Mouse (Mus musculus): ENCODE results near the gene Trnp1. TPM values are rescaled to one million over a fixed set of nuclear protein-coding genes. Genes with fewer than 3 reads are reported as not detected.

The Trnp1 gene
- polyA plus RNA-seq (2014; fragmentation: Nextera tagmentation; extraction: Ambion mirVana), result 1.1 and 1.3 TPM in 2 replicates

DNA sequence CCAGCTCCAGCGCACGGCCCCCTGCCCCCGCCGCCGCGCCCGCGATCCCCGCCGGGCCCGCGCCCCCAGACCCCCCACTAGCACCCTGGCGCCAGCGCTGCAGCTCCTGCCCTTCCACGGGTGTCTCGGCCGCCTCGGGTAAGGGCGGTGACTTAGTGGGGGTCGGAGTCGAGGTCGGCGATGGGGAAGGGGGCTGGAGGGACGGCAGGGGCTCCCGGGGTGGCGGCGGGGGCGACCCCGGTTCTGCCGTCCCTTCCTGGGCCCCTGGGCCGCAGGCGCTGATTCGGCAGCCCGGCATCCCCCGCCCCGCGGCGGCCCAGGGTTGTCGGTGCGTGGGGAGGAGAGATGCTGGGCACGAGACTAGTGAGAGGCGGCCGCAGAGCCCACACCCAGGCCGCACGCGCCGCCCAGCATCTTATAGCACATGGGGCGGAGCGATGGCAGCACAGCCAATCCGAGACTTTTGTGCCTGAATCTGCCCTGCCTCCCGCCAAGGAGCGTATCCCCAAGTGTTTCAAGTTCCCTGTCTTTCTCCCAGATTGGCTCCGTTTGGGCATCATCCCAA lies at the start of gene Trnp1:
Trnp1 (minus strand) TSS at position 391 of the 565 bp plus-strand sequence.
- H3K27ac ChIP-seq (ENCODE audit: low read depth), result no peak within 1 kb of the TSS
- peak; percentile 90 for DNase-seq
- peak within 1 kb of the TSS; percentile 58 for H3K4me3 ChIP-seq (ENCODE audit: low read depth, low read length)
- H3K4me1 ChIP-seq (ENCODE audit: insufficient read depth), result peaks cover 8% of the 10 kb centered on the region
- 1% methylated on average over 50 of the region's 53 CpGs for WGBS
- no peaks in the 10 kb centered on the region for H3K36me3 ChIP-seq (ENCODE audit: insufficient read depth)
- peaks cover 73% of the 10 kb centered on the region for H3K27me3 ChIP-seq (ENCODE audit: insufficient read depth, low read length)
- peak; percentile 89 for ATAC-seq (ENCODE audit: insufficient read depth)
- H3K4me2 ChIP-seq, result peak within 1 kb of the TSS; percentile 100
- peak within 1 kb of the TSS; percentile 44 for H3K9ac ChIP-seq
- TF ChIP-seq CTCF (IDR thresholded peaks at IDR 0.05; ENCODE audit: low read depth), result no peak
- no peaks in the 10 kb centered on the region for H3K9me3 ChIP-seq (ENCODE audit: low read depth, low read length)

DNA sequence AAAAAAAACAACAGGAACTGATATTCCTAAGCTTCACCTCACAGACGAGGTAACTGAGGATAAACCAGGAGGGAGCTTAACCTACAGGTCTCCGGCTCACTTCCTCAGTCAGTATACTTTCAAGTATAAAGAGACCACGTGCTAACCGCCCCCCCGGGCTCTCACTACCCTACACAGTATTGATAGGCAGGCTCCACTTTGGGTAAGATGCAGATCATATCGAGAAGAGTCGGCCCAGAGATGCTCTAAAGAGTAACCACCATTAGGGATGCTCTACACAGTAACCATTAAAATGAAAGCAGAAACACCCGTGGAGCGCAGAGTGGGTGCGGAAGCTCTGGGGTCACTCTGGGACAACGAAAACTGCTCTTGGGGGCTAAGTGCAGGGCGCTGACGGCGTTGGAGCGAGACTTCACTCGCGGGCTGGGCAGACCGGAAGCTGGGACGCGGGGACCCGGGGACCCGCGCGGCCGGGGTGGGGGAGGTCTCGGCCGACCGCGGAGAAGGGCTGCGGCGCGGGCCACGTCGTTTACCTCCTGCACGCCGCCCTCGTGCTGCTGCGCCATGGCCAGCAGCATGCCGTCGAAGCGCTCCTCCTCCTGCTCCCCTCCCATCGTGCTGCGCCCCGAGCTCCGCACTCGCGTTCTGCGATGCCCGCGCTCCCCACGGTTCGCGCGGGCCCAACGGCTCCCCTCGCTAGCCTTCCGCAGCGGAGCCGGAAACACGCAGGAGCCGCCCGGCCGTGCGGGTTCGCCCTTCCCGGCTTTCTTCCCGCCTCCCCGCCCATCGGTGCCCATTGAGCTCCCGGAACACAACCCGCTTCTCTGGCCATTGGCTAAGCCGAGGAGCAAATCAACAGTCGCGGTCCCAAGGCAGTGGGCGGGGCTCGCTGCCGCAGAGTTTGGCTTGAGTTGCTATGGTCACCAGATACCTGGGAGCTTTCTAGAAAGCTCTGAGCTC lies 47.2 kb upstream of the Trnp1 start, which contains the start of gene Nudc:
Nudc (minus strand) TSS at position 725 of the 960 bp plus-strand sequence.
- Histone ChIP-seq H3K9ac (peak within 1 kb of the TSS; percentile 87), H3K9me3 (ENCODE audit: low read depth, low read length) (no peaks in the 10 kb centered on the region), H3K27ac (ENCODE audit: low read depth) (peak within 1 kb of the TSS; percentile 65), H3K36me3 (ENCODE audit: insufficient read depth) (peaks cover 31% of the 10 kb centered on the region), H3K4me3 (ENCODE audit: low read depth, low read length) (peak within 1 kb of the TSS; percentile 98), H3K4me2 (peak within 1 kb of the TSS; percentile 96), H3K27me3 (ENCODE audit: insufficient read depth, low read length) (no peaks in the 10 kb centered on the region), H3K4me1 (ENCODE audit: insufficient read depth) (0 out of 2 replicates have a peak, but pooled peaks cover 5% of the 10 kb centered on the region)
- ATAC-seq (ENCODE audit: insufficient read depth) (peak; percentile 97), DNase-seq (peak; percentile 98)
- no peak for TF ChIP-seq CTCF (IDR thresholded peaks at IDR 0.05; ENCODE audit: low read depth)
- under 1% methylated on average over 71 of the region's 77 CpGs for WGBS

DNA sequence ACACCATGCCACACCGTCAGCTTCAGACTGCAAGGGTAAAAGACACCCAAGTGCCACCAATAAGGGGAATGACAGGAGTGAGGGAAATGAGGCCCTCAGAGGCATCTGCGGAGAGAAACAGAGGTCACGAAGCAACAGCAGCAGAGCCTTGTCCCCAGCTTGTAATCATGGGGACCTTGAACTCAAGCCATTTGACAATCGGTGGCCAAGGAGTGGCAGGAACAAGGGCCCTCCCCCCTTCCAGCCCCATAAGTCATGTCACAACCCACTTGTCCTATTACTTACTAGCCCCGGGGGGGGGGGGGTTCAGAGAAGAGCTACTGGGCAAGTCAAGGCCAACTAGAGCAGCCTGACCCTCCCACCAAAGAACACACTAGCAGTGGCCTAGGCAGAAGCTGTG lies 38.3 kb upstream of the Trnp1 start:
- H3K4me1 ChIP-seq (ENCODE audit: insufficient read depth), result no peaks in the 10 kb centered on the region
- 84% methylated on average over 5 of the region's 5 CpGs for WGBS

DNA sequence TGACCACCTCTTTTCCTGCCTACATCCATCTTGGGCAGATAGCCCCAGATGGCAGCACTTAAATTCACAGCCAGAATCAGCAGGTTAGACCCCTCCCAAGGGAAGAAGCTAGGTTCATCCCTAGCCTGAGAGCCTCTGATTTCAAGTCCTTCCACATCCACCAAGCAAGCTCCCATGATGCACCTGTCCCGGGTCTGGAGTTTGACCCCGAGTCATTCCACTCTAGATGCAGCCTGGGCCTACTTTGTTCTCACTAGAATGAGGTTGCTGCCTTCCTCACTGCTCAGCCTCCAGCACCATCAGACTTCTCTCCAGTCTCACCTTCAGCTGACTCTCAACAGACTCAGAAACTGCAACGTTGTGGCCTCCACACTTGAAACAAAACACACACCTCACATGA lies 37.7 kb upstream of the Trnp1 start:
- H3K4me1 ChIP-seq (ENCODE audit: insufficient read depth), result no peaks in the 10 kb centered on the region
- no peak overlapping the region for H3K9ac ChIP-seq
- H3K36me3 ChIP-seq (ENCODE audit: insufficient read depth), result peaks cover 96% of the 10 kb centered on the region
- no peak for TF ChIP-seq CTCF (IDR thresholded peaks at IDR 0.05; ENCODE audit: low read depth)
- H3K27ac ChIP-seq (ENCODE audit: low read depth), result no peak overlapping the region
- H3K27me3 ChIP-seq (ENCODE audit: insufficient read depth, low read length), result no peaks in the 10 kb centered on the region
- H3K4me3 ChIP-seq (ENCODE audit: low read depth, low read length), result no peak overlapping the region
- H3K4me2 ChIP-seq, result no peak overlapping the region
- WGBS, result 86% methylated on average over 3 of the region's 3 CpGs
- DNase-seq (no peak), ATAC-seq (ENCODE audit: insufficient read depth) (no peak)
- no peaks in the 10 kb centered on the region for H3K9me3 ChIP-seq (ENCODE audit: low read depth, low read length)

More for the DNA sequence above, 38.3 kb upstream of the Trnp1 start:
- Histone ChIP-seq H3K27ac (ENCODE audit: low read depth) (no peak overlapping the region), H3K4me2 (no peak overlapping the region), H3K9ac (no peak overlapping the region), H3K36me3 (ENCODE audit: insufficient read depth) (peaks cover 96% of the 10 kb centered on the region), H3K4me3 (ENCODE audit: low read depth, low read length) (no peak overlapping the region), H3K27me3 (ENCODE audit: insufficient read depth, low read length) (no peaks in the 10 kb centered on the region), H3K9me3 (ENCODE audit: low read depth, low read length) (no peaks in the 10 kb centered on the region)
- no peak for ATAC-seq (ENCODE audit: insufficient read depth)
- no peak for DNase-seq
- TF ChIP-seq CTCF (IDR thresholded peaks at IDR 0.05; ENCODE audit: low read depth), result no peak

DNA sequence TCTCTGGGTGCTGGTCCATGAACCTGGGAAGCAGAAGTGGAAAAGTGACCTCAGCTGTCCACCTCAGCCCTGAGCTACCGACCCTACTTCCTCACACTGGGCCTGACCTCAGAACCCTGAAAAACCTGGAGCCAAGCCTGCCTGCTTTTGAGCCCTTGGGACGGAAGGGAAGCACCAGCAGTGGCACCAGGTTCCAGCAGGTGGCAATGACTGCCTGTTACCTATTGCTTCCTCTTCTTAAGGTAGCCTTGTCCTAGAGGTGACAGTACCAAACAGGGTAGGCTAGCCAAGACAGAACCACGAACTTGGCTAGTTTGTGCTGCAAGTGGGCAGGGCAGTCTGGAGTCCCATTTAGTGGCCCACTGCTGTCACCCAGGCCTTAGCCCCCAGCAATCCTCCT lies 34.4 kb upstream of the Trnp1 start:
- ATAC-seq (ENCODE audit: insufficient read depth), result no peak
- no peak for TF ChIP-seq CTCF (IDR thresholded peaks at IDR 0.05; ENCODE audit: low read depth)
- Histone ChIP-seq H3K36me3 (ENCODE audit: insufficient read depth) (peaks cover 96% of the 10 kb centered on the region), H3K27me3 (ENCODE audit: insufficient read depth, low read length) (no peaks in the 10 kb centered on the region), H3K4me2 (no peak overlapping the region), H3K4me1 (ENCODE audit: insufficient read depth) (no peaks in the 10 kb centered on the region), H3K9ac (no peak overlapping the region), H3K4me3 (ENCODE audit: low read depth, low read length) (no peak overlapping the region), H3K9me3 (ENCODE audit: low read depth, low read length) (no peaks in the 10 kb centered on the region), H3K27ac (ENCODE audit: low read depth) (no peak overlapping the region)
- 71% methylated on average over 3 of the region's 3 CpGs for WGBS
- no peak for DNase-seq

DNA sequence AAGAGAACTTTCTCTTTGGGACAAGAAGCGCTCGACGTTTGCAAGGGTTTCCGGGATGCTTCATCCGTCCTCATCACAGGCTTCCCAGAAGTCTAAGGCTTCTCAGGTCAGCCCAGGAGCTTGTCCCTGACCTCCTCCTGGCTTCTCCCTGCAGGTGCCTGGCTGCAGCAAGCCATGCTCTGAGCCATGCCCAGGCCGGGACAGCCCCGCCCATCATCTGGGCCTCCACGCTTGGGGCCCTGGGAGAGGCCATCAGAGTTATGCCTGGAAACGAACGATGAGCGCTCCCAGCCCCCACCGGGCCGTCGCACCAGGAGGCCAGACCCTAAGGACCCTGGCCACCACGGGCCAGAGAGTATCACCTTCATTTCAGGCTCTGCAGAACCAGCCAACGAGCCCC lies 29.4 kb upstream of the Trnp1 start:
- no peaks in the 10 kb centered on the region for H3K4me1 ChIP-seq (ENCODE audit: insufficient read depth)

DNA sequence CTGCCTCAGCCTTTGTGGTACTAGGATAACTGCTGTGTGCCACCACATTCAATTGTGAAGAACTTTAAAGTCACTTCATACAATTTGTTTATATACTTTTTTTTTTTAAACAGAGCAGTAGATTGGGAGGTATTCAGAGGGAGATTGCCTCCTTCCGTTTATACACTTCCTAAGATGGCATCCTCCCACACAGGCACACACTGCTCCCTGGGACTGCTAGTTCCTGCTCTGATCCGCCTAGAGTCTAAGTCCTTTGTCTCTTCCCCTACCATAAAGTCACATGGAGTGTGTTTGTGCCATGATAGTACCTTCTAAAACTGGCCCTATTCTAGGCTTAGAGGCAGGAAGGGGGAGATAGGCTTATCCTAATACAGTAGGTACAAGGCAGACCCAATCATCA lies 23.2 kb upstream of the Trnp1 start:
- H3K27ac ChIP-seq (ENCODE audit: low read depth), result no peak overlapping the region
- no peaks in the 10 kb centered on the region for H3K36me3 ChIP-seq (ENCODE audit: insufficient read depth)
- H3K4me3 ChIP-seq (ENCODE audit: low read depth, low read length), result no peak overlapping the region
- ATAC-seq (ENCODE audit: insufficient read depth) (no peak), DNase-seq (no peak)
- WGBS, result 61% methylated on average over 2 of the region's 2 CpGs
- no peak for TF ChIP-seq CTCF (IDR thresholded peaks at IDR 0.05; ENCODE audit: low read depth)
- H3K4me1 ChIP-seq (ENCODE audit: insufficient read depth), result 0 out of 2 replicates have a peak, but pooled peaks cover 3% of the 10 kb centered on the region
- H3K9me3 ChIP-seq (ENCODE audit: low read depth, low read length), result no peaks in the 10 kb centered on the region
- peaks cover 29% of the 10 kb centered on the region for H3K27me3 ChIP-seq (ENCODE audit: insufficient read depth, low read length)
- H3K4me2 ChIP-seq, result no peak overlapping the region
- H3K9ac ChIP-seq, result no peak overlapping the region

More for the DNA sequence above, 29.4 kb upstream of the Trnp1 start:
- no peak for ATAC-seq (ENCODE audit: insufficient read depth)
- TF ChIP-seq CTCF (IDR thresholded peaks at IDR 0.05; ENCODE audit: low read depth), result no peak
- no peaks in the 10 kb centered on the region for H3K9me3 ChIP-seq (ENCODE audit: low read depth, low read length)
- no peak overlapping the region for H3K27ac ChIP-seq (ENCODE audit: low read depth)
- H3K9ac ChIP-seq, result no peak overlapping the region
- H3K4me3 ChIP-seq (ENCODE audit: low read depth, low read length), result no peak overlapping the region
- no peak for DNase-seq
- H3K4me2 ChIP-seq, result no peak overlapping the region
- H3K27me3 ChIP-seq (ENCODE audit: insufficient read depth, low read length), result no peaks in the 10 kb centered on the region
- WGBS, result 67% methylated on average over 16 of the region's 16 CpGs
- peaks cover 53% of the 10 kb centered on the region for H3K36me3 ChIP-seq (ENCODE audit: insufficient read depth)

Data from lung, embryonic 14.5 days (tissue).